In genomic region chr1:131336017-131336416, GRCm38 (mm10) we compare ENCODE assay signal across 14 mouse cellular contexts. TPM values are rescaled to one million over a fixed set of nuclear protein-coding genes. Genes with fewer than 3 reads are reported as not detected.
DNase-seq lines count a peak whose midpoint lies in the region; ATAC-seq and TF ChIP-seq lines count a peak whose summit lies in the region.
"Had no signal": no experiment of that assay in that cellular context is flagged by ENCODE, and none has a peak within 500 bp of the region (broad histone marks: within the 10 kb centered on the region; RNA-seq: fewer than 3 reads in every experiment).

No protein-coding gene starts in this region.

- no peak overlapping the region for H3K4me2 ChIP-seq in heart, embryonic 12.5 days
- H3K4me2 ChIP-seq in stomach, embryonic 14.5 days (replicated peaks; ENCODE audit: low read depth, low read length), result no peak overlapping the region
- no peak overlapping the region for H3K4me2 ChIP-seq in stomach, postnatal 0 days (replicated peaks; ENCODE audit: low read depth)
- H3K4me2 ChIP-seq in kidney, postnatal 0 days (ENCODE audit: low read length), result no peak overlapping the region
- H3K4me2 ChIP-seq in stomach, embryonic 16.5 days (ENCODE audit: low read depth, low read length), result no peak overlapping the region
- H3K4me2 ChIP-seq: lung, embryonic 14.5 days; midbrain, embryonic 15.5 days had no signal

- TF ChIP-seq CTCF in stomach, postnatal 0 days (IDR thresholded peaks at IDR 0.05; ENCODE audit: low read depth), result no peak
- no peak for TF ChIP-seq CTCF in kidney, postnatal 0 days (IDR thresholded peaks at IDR 0.05; ENCODE audit: low read depth)

- no peak overlapping the region for H3K4me3 ChIP-seq in heart, embryonic 12.5 days
- H3K4me3 ChIP-seq in stomach, embryonic 14.5 days (ENCODE audit: low read depth, low read length), result no peak overlapping the region
- H3K4me3 ChIP-seq in stomach, postnatal 0 days (ENCODE audit: low read depth, low read length), result no peak overlapping the region
- H3K4me3 ChIP-seq in kidney, postnatal 0 days (replicated peaks; ENCODE audit: low read depth, low read length), result no peak overlapping the region
- no peak overlapping the region for H3K4me3 ChIP-seq in stomach, embryonic 16.5 days (replicated peaks; ENCODE audit: low read length)
- H3K4me3 ChIP-seq: heart, embryonic 10.5 days; midbrain, embryonic 15.5 days had no signal

- no peak for TF ChIP-seq EP300 in stomach, postnatal 0 days (optimal IDR thresholded peaks at IDR 0.05)

- no peak overlapping the region for H3K9ac ChIP-seq in heart, embryonic 12.5 days
- H3K9ac ChIP-seq in stomach, embryonic 14.5 days (replicated peaks; ENCODE audit: low read depth, low read length), result no peak overlapping the region
- no peak overlapping the region for H3K9ac ChIP-seq in stomach, postnatal 0 days (ENCODE audit: low read length)
- no peak overlapping the region for H3K9ac ChIP-seq in kidney, postnatal 0 days (ENCODE audit: low read depth, low read length)
- H3K9ac ChIP-seq in stomach, embryonic 16.5 days (ENCODE audit: low read length), result no peak overlapping the region
- H3K9ac ChIP-seq: lung, embryonic 14.5 days; midbrain, embryonic 15.5 days had no signal

- peak overlapping the region; percentile 77 for H3K27ac ChIP-seq in heart, embryonic 12.5 days (ENCODE audit: poor library complexity, severe bottlenecking)
- peak overlapping the region; percentile 56; the same call in 1 of the 2 replicates for H3K27ac ChIP-seq in stomach, embryonic 14.5 days (ENCODE audit: low read length)
- no peak overlapping the region for H3K27ac ChIP-seq in stomach, postnatal 0 days (replicated peaks)
- H3K27ac ChIP-seq in kidney, postnatal 0 days, result no peak overlapping the region
- peak overlapping the region; percentile 1; the same call in 1 of the 2 replicates for H3K27ac ChIP-seq in stomach, embryonic 16.5 days (ENCODE audit: low read length)
- H3K27ac ChIP-seq: heart, embryonic 10.5 days; midbrain, embryonic 15.5 days had no signal

- DNase-seq in heart, adult 9 months (ENCODE audit: low spot score in 2 of 2), result no peak
- no peak for DNase-seq in stomach, postnatal 0 days (ENCODE audit: low spot score)
- peak; percentile 15 for DNase-seq in kidney, postnatal 0 days (ENCODE audit: low spot score)
- DNase-seq in urinary bladder, postnatal 10 days (ENCODE audit: low spot score), result no peak
- no peak for DNase-seq in urinary bladder, postnatal 4 days (ENCODE audit: low spot score in 2 of 2)
- DNase-seq: thymus, postnatal 14 days had no signal

- peaks cover 23% of the 10 kb centered on the region for H3K4me1 ChIP-seq in heart, embryonic 12.5 days (replicated peaks)
- H3K4me1 ChIP-seq in stomach, embryonic 14.5 days (ENCODE audit: control insufficient read depth, insufficient read depth, low read length), result no peaks in the 10 kb centered on the region
- no peaks in the 10 kb centered on the region for H3K4me1 ChIP-seq in stomach, postnatal 0 days (replicated peaks; ENCODE audit: control insufficient read depth, insufficient read depth)
- H3K4me1 ChIP-seq in kidney, postnatal 0 days (replicated peaks; ENCODE audit: insufficient read depth, low read length), result no peaks in the 10 kb centered on the region
- no peaks in the 10 kb centered on the region for H3K4me1 ChIP-seq in stomach, embryonic 16.5 days (ENCODE audit: control insufficient read depth, insufficient read depth, low read length)

- H3K27me3 ChIP-seq in heart, embryonic 12.5 days (replicated peaks), result no peaks in the 10 kb centered on the region
- H3K27me3 ChIP-seq in stomach, embryonic 14.5 days (ENCODE audit: control insufficient read depth, insufficient read depth, low read length), result no peaks in the 10 kb centered on the region
- H3K27me3 ChIP-seq in stomach, postnatal 0 days (ENCODE audit: control insufficient read depth, insufficient read depth, low read length), result no peaks in the 10 kb centered on the region
- no peaks in the 10 kb centered on the region for H3K27me3 ChIP-seq in kidney, postnatal 0 days (ENCODE audit: insufficient read depth, low read length)
- no peaks in the 10 kb centered on the region for H3K27me3 ChIP-seq in stomach, embryonic 16.5 days (ENCODE audit: control insufficient read depth, insufficient read depth, low read length)
- H3K27me3 ChIP-seq: midbrain, embryonic 15.5 days had no signal

- peaks cover 51% of the 10 kb centered on the region for H3K36me3 ChIP-seq in heart, embryonic 12.5 days
- peaks cover 3% of the 10 kb centered on the region; the same call in 1 of the 2 replicates for H3K36me3 ChIP-seq in stomach, embryonic 14.5 days (ENCODE audit: control insufficient read depth, insufficient read depth, low read length)
- no peaks in the 10 kb centered on the region for H3K36me3 ChIP-seq in stomach, postnatal 0 days (ENCODE audit: control insufficient read depth, insufficient read depth, low read length)
- H3K36me3 ChIP-seq in kidney, postnatal 0 days (ENCODE audit: insufficient read depth, low read length), result peaks cover 15% of the 10 kb centered on the region; the same call in 1 of the 2 replicates
- H3K36me3 ChIP-seq in stomach, embryonic 16.5 days (ENCODE audit: control insufficient read depth, insufficient read depth, low read length), result no peaks in the 10 kb centered on the region

- no peaks in the 10 kb centered on the region for H3K9me3 ChIP-seq in heart, embryonic 12.5 days (replicated peaks)
- H3K9me3 ChIP-seq in stomach, embryonic 14.5 days (ENCODE audit: control insufficient read depth, low read depth, low read length), result no peaks in the 10 kb centered on the region
- no peaks in the 10 kb centered on the region for H3K9me3 ChIP-seq in stomach, postnatal 0 days (ENCODE audit: control insufficient read depth, low read length)
- no peaks in the 10 kb centered on the region for H3K9me3 ChIP-seq in kidney, postnatal 0 days (replicated peaks; ENCODE audit: low read length)
- H3K9me3 ChIP-seq in stomach, embryonic 16.5 days (replicated peaks; ENCODE audit: control insufficient read depth, low read length), result no peaks in the 10 kb centered on the region
- H3K9me3 ChIP-seq: heart, embryonic 10.5 days; midbrain, embryonic 15.5 days had no signal

- WGBS in heart, embryonic 12.5 days, result 60% methylated on average over 5 of the region's 5 CpGs
- 33% methylated on average over 5 of the region's 5 CpGs for WGBS in stomach, embryonic 14.5 days
- 53% methylated on average over 5 of the region's 5 CpGs for WGBS in stomach, postnatal 0 days
- 40% methylated on average over 5 of the region's 5 CpGs for WGBS in kidney, postnatal 0 days
- 46% methylated on average over 5 of the region's 5 CpGs for WGBS in stomach, embryonic 16.5 days

- no peak for ATAC-seq in heart, embryonic 12.5 days (ENCODE audit: insufficient number of reproducible peaks, low FRiP score)
- ATAC-seq in stomach, embryonic 14.5 days (ENCODE audit: insufficient number of reproducible peaks, insufficient read depth, low FRiP score, low read depth), result peak; percentile 65; the same call in 1 of the 2 replicates
- no peak; the same call in 1 of the 2 replicates for ATAC-seq in stomach, postnatal 0 days (ENCODE audit: low FRiP score, low TSS enrichment)
- ATAC-seq in kidney, postnatal 0 days (replicated peaks; ENCODE audit: low FRiP score, low read depth), result peak; percentile 40; the same call in 1 of the 2 replicates
- ATAC-seq in stomach, embryonic 16.5 days (ENCODE audit: insufficient read depth, low FRiP score), result peak; percentile 44; the same call in 1 of the 2 replicates
- ATAC-seq: activated CD4-positive, CD25-positive, alpha-beta regulatory T cell, adult 4 months; CD4-positive, CD25-positive, alpha-beta regulatory T cell, adult 4 months; midbrain, embryonic 15.5 days had no signal

RNA-seq across cellular contexts. Expression of gene Ikbke, which starts 56.6 kb away (rescaled TPM):
- 2.8 and 3.4 TPM in 2 replicates for polyA plus RNA-seq in heart, embryonic 12.5 days (2016; fragmentation: Nextera tagmentation; extraction: Ambion mirVana)
- polyA plus RNA-seq in stomach, embryonic 14.5 days (2014; fragmentation: Nextera tagmentation; extraction: Ambion mirVana), result 4.5 and 6.1 TPM in 2 replicates
- 4.5 and 5.7 TPM in 2 replicates for polyA plus RNA-seq in stomach, postnatal 0 days (2015; fragmentation: Nextera tagmentation; extraction: Ambion mirVana)
- polyA plus RNA-seq in kidney, postnatal 0 days (2015; fragmentation: Nextera tagmentation; extraction: Ambion mirVana), result 3.0 TPM in 2 replicates
- polyA plus RNA-seq in stomach, embryonic 16.5 days (2015; fragmentation: Nextera tagmentation; extraction: Ambion mirVana), result 8.1 and 8.5 TPM in 2 replicates

Comparison
In these comparisons a context has a peak if more than half of its experiments do, and no peak if none do; other contexts are left out.
1. ATAC-seq: peak in stomach, embryonic 14.5 days (single experiment), kidney, postnatal 0 days (single experiment) and stomach, embryonic 16.5 days (single experiment); none in heart, embryonic 12.5 days (single experiment) and stomach, postnatal 0 days (single experiment).
2. H3K27ac ChIP-seq: peak in heart, embryonic 12.5 days (single experiment), stomach, embryonic 14.5 days (single experiment) and stomach, embryonic 16.5 days (single experiment); none in stomach, postnatal 0 days (single experiment) and kidney, postnatal 0 days (single experiment).